Comparison of ENCODE assay signal across 24 mouse cellular contexts in genomic region chr6:30013520-30013919, GRCm38 (mm10). TPM values are rescaled to one million over a fixed set of nuclear protein-coding genes. Genes with fewer than 3 reads are reported as not detected.
DNase-seq lines count a peak whose midpoint lies in the region; ATAC-seq and TF ChIP-seq lines count a peak whose summit lies in the region.
"Had no signal": no experiment of that assay in that cellular context is flagged by ENCODE, and none has a peak within 500 bp of the region (broad histone marks: within the 10 kb centered on the region; RNA-seq: fewer than 3 reads in every experiment).

No protein-coding gene starts in this region.

- no peak for DNase-seq in kidney, postnatal 14 days
- DNase-seq in kidney, postnatal 0 days (ENCODE audit: low spot score): peak; percentile 15
- DNase-seq in kidney, postnatal 10 days: no peak
- DNase-seq in lung, postnatal 0 days (ENCODE audit: low spot score): no peak
- no peak for DNase-seq in T-cell, adult 2 months (ENCODE audit: low spot score)
- DNase-seq: adrenal gland, adult 8-10 months; adrenal gland, postnatal 14 days; adrenal gland, postnatal 36 days; cerebellum, adult 11-12 months; cerebellum, adult 8-10 months; cerebellum, adult 9-11 months; cerebellum, postnatal 14 days; cerebellum, postnatal 36 days had no signal

- TF ChIP-seq CTCF in kidney, postnatal 0 days (IDR thresholded peaks at IDR 0.05; ENCODE audit: low read depth): no peak
- TF ChIP-seq CTCF in lung, postnatal 0 days (IDR thresholded peaks at IDR 0.05): no peak

- H3K9ac ChIP-seq in kidney, embryonic 15.5 days: no peak overlapping the region
- no peak overlapping the region for H3K9ac ChIP-seq in kidney, postnatal 0 days (ENCODE audit: low read depth, low read length)
- no peak overlapping the region for H3K9ac ChIP-seq in lung, postnatal 0 days (replicated peaks; ENCODE audit: low read depth)
- H3K9ac ChIP-seq: embryonic facial prominence, embryonic 12.5 days; forebrain, embryonic 12.5 days had no signal

- no peaks in the 10 kb centered on the region for H3K9me3 ChIP-seq in kidney, embryonic 15.5 days (replicated peaks)
- no peaks in the 10 kb centered on the region for H3K9me3 ChIP-seq in kidney, postnatal 0 days (replicated peaks; ENCODE audit: low read length)
- H3K9me3 ChIP-seq in lung, postnatal 0 days (ENCODE audit: low read length): no peaks in the 10 kb centered on the region
- H3K9me3 ChIP-seq: embryonic facial prominence, embryonic 10.5 days; embryonic facial prominence, embryonic 12.5 days; forebrain, embryonic 10.5 days; forebrain, embryonic 12.5 days had no signal

- ATAC-seq in kidney, embryonic 15.5 days (replicated peaks; ENCODE audit: low FRiP score): 0 out of 2 replicates have a peak, but pooled peaks have one; percentile 49
- ATAC-seq in kidney, postnatal 0 days (replicated peaks; ENCODE audit: low FRiP score, low read depth): no peak
- ATAC-seq in erythroblast, adult 5-6 weeks (replicated peaks; ENCODE audit: low FRiP score, poor library complexity, severe bottlenecking): 0 out of 2 replicates have a peak, but pooled peaks have one; percentile 38
- peak; percentile 45 for ATAC-seq in megakaryocyte-erythroid progenitor cell, adult 5-6 weeks (replicated peaks; ENCODE audit: low FRiP score, low TSS enrichment, poor library complexity, severe bottlenecking)
- no peak for ATAC-seq in lung, postnatal 0 days
- ATAC-seq: activated CD4-positive, CD25-positive, alpha-beta regulatory T cell, adult 4 months; forebrain, embryonic 14.5 days; forebrain, embryonic 16.5 days had no signal

- H3K27me3 ChIP-seq in kidney, embryonic 15.5 days: no peaks in the 10 kb centered on the region
- no peaks in the 10 kb centered on the region for H3K27me3 ChIP-seq in kidney, postnatal 0 days (ENCODE audit: insufficient read depth, low read length)
- no peaks in the 10 kb centered on the region for H3K27me3 ChIP-seq in lung, postnatal 0 days (replicated peaks; ENCODE audit: insufficient read depth, low read length)
- H3K27me3 ChIP-seq: embryonic facial prominence, embryonic 12.5 days; forebrain, embryonic 12.5 days had no signal

- no peak overlapping the region for H3K27ac ChIP-seq in kidney, embryonic 15.5 days
- no peak overlapping the region for H3K27ac ChIP-seq in kidney, postnatal 0 days
- H3K27ac ChIP-seq in lung, postnatal 0 days (ENCODE audit: low read length): no peak overlapping the region
- H3K27ac ChIP-seq: embryonic facial prominence, embryonic 10.5 days; embryonic facial prominence, embryonic 12.5 days; forebrain, embryonic 10.5 days; forebrain, embryonic 12.5 days had no signal

- no peaks in the 10 kb centered on the region for H3K36me3 ChIP-seq in kidney, embryonic 15.5 days
- H3K36me3 ChIP-seq in kidney, postnatal 0 days (ENCODE audit: insufficient read depth, low read length): no peaks in the 10 kb centered on the region
- H3K36me3 ChIP-seq in lung, postnatal 0 days (ENCODE audit: insufficient read depth, low read length): no peaks in the 10 kb centered on the region
- H3K36me3 ChIP-seq: embryonic facial prominence, embryonic 10.5 days; embryonic facial prominence, embryonic 12.5 days; forebrain, embryonic 10.5 days; forebrain, embryonic 12.5 days had no signal

- peaks cover 6% of the 10 kb centered on the region; the same call in 1 of the 2 replicates for H3K4me1 ChIP-seq in kidney, embryonic 15.5 days
- H3K4me1 ChIP-seq in kidney, postnatal 0 days (replicated peaks; ENCODE audit: insufficient read depth, low read length): no peaks in the 10 kb centered on the region
- no peaks in the 10 kb centered on the region for H3K4me1 ChIP-seq in lung, postnatal 0 days (ENCODE audit: insufficient read depth, low read depth, low read length)
- H3K4me1 ChIP-seq: embryonic facial prominence, embryonic 12.5 days; forebrain, embryonic 10.5 days; forebrain, embryonic 12.5 days had no signal

- peak overlapping the region; percentile 12; the same call in 1 of the 2 replicates for H3K4me2 ChIP-seq in kidney, embryonic 15.5 days
- H3K4me2 ChIP-seq in kidney, postnatal 0 days (ENCODE audit: low read length): no peak overlapping the region
- H3K4me2 ChIP-seq in lung, postnatal 0 days (replicated peaks; ENCODE audit: low read depth, low read length): no peak overlapping the region
- H3K4me2 ChIP-seq: embryonic facial prominence, embryonic 12.5 days; forebrain, embryonic 12.5 days had no signal

- WGBS in kidney, embryonic 15.5 days: 10% methylated on average over 2 of the region's 2 CpGs
- 19% methylated on average over 2 of the region's 2 CpGs for WGBS in kidney, postnatal 0 days
- 13% methylated on average over 2 of the region's 2 CpGs for WGBS in lung, postnatal 0 days

- no peak overlapping the region for H3K4me3 ChIP-seq in kidney, embryonic 15.5 days (replicated peaks)
- no peak overlapping the region for H3K4me3 ChIP-seq in kidney, postnatal 0 days (replicated peaks; ENCODE audit: low read depth, low read length)
- no peak overlapping the region for H3K4me3 ChIP-seq in lung, postnatal 0 days (ENCODE audit: low read depth, low read length)
- H3K4me3 ChIP-seq: embryonic facial prominence, embryonic 10.5 days; embryonic facial prominence, embryonic 12.5 days; erythroblast, embryonic 14.5 days; forebrain, embryonic 10.5 days; forebrain, embryonic 12.5 days had no signal

- no peak for TF ChIP-seq EP300 in lung, postnatal 0 days (IDR thresholded peaks at IDR 0.05)

RNA-seq across cellular contexts. Expression of gene Nrf1, which starts 34.3 kb away (rescaled TPM):
- 57.3 and 63.0 TPM in 2 replicates for polyA plus RNA-seq in kidney, embryonic 15.5 days (2015; fragmentation: Nextera tagmentation; extraction: Ambion mirVana)
- 31.8 and 32.0 TPM in 2 replicates for polyA plus RNA-seq in kidney, postnatal 0 days (2015; fragmentation: Nextera tagmentation; extraction: Ambion mirVana)
- total RNA-seq in erythroblast, adult 5-6 weeks (2015; ENCODE audit: low replicate concordance): 23.4 and 29.4 TPM in 2 replicates
- total RNA-seq in erythroblast, adult 5-6 weeks (2017; ENCODE audit: low replicate concordance): 52.6 and 58.6 TPM in 2 replicates
- 75.5 and 77.6 TPM in 2 replicates for total RNA-seq in megakaryocyte-erythroid progenitor cell, adult 5-6 weeks (2014; fragmentation: Nextera tagmentation)
- total RNA-seq in megakaryocyte-erythroid progenitor cell, adult 5-6 weeks (2017): 58.9 and 85.1 TPM in 2 replicates
- 22.7 and 24.6 TPM in 2 replicates for polyA plus RNA-seq in lung, postnatal 0 days (2015; fragmentation: Nextera tagmentation; extraction: Ambion mirVana)

Comparison
In these comparisons a context has a peak if more than half of its experiments do, and no peak if none do; other contexts are left out.
1. ATAC-seq: peak in kidney, embryonic 15.5 days (single experiment), erythroblast, adult 5-6 weeks (single experiment) and megakaryocyte-erythroid progenitor cell, adult 5-6 weeks (single experiment); none in kidney, postnatal 0 days (single experiment) and lung, postnatal 0 days (single experiment).